Mouse (Mus musculus): Measurements from ENCODE around the gene Iffo2. TPM values are rescaled to one million over a fixed set of nuclear protein-coding genes. Genes with fewer than 3 reads are reported as not detected.

Iffo2 gene
- total and polyA plus RNA-seq, 3 experiments, result 0.38 to 3.0 (median 0.60) TPM

DNA sequence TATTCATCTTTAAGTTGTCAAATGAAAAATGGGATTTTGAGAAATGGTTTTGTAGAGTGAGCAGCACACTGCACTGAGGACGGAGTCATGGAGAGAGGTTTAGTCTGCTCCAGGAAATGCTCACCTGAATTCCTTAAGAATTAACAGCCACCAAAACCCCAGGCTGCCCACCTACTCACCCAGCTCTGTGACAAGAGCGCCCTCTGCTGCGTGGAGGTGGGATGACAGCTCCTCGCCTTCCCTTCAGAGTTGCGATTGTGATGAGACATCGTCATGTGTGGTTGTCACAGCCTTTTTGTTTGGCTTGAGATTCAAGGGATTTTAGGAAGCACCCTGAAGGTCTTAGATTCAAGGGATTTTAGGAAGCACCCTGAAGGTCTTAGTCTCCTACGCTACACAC, 106.0 kb downstream of the Iffo2 start:
- Histone ChIP-seq H3K9ac (ENCODE audit: insufficient read depth, low read depth) (no peak overlapping the region), H3K27ac (ENCODE audit: insufficient read depth, low read depth) (no peak overlapping the region), H3K27me3 (replicated peaks) (no peaks in the 10 kb centered on the region), H3K4me1 (ENCODE audit: control insufficient read depth in 1 of 2, insufficient read depth in 2 of 2) (peaks cover 19 to 24% of the 10 kb centered on the region in 2 experiments), H3K36me3 (replicated peaks in 1 of 2; ENCODE audit: control insufficient read depth in 1 of 2, insufficient read depth in 1 of 2, low read length in 1 of 2) (peaks cover 15 to 25% of the 10 kb centered on the region in 2 experiments), H3K4me2 (ENCODE audit: insufficient read depth, low read depth, poor library complexity, severe bottlenecking) (no peak overlapping the region), H3K79me2 (replicated peaks; ENCODE audit: control insufficient read depth, extremely low read depth, insufficient read depth, poor library complexity, severe bottlenecking) (no peaks in the 10 kb centered on the region), H3K9me3 (replicated peaks; ENCODE audit: low read length) (no peaks in the 10 kb centered on the region), H3K4me3 (replicated peaks in 1 of 3; ENCODE audit: low read depth in 2 of 3, low read length in 2 of 3, poor library complexity in 1 of 3) (no peak overlapping the region)
- dilution Hi-C loops (cut with MboI; ENCODE audit: extremely low pct_ligation_motif_present, extremely low pct_unique_long_range_greater_than_20kb, low sequenced_read_pairs), result no loop called here
- peak; percentile 34 for DNase-seq (ENCODE audit: extremely low read depth)
- TF ChIP-seq SMC3 (IDR thresholded peaks at IDR 0.05; ENCODE audit: low read depth, low read length) (peak; percentile 86), PAX5 (IDR thresholded peaks at IDR 0.05; ENCODE audit: low read length) (no peak), MYC (IDR thresholded peaks at IDR 0.05; ENCODE audit: low read depth, low read length) (no peak), JUN (IDR thresholded peaks at IDR 0.05; ENCODE audit: insufficient read depth, low read depth, low read length) (no peak), ETS1 (conservative IDR thresholded peaks at IDR 0.05; ENCODE audit: low read depth, low read length) (no peak), UBTF (IDR thresholded peaks at IDR 0.05; ENCODE audit: low read depth, low read length) (no peak), EP300 (IDR thresholded peaks at IDR 0.05; ENCODE audit: low read length) (no peak), MAZ (IDR thresholded peaks at IDR 0.05; ENCODE audit: low read depth, low read length) (0 out of 2 replicates have a peak, but pooled peaks have one; percentile 20), USF1 (IDR thresholded peaks at IDR 0.05; ENCODE audit: low read depth, low read length) (no peak), CTCF (conservative IDR thresholded peaks at IDR 0.05 in 1 of 2, IDR thresholded peaks at IDR 0.05 in 1 of 2; ENCODE audit: low read depth in 2 of 2, low read length in 2 of 2) (peak; percentile 92 to 97), ZC3H11A (IDR thresholded peaks at IDR 0.05; ENCODE audit: low read depth, low read length) (0 out of 2 replicates have a peak, but pooled peaks have one; percentile 16), BHLHE40 (IDR thresholded peaks at IDR 0.05; ENCODE audit: low read depth, low read length) (no peak), ZMIZ1 (IDR thresholded peaks at IDR 0.05; ENCODE audit: low read depth, low read length) (no peak), GABPA (IDR thresholded peaks at IDR 0.05; ENCODE audit: insufficient replicate concordance, low read depth, low read length) (no peak), TCF12 (IDR thresholded peaks at IDR 0.05; ENCODE audit: low read depth, low read length) (no peak), RAD21 (IDR thresholded peaks at IDR 0.05; ENCODE audit: low read depth, low read length) (peak; percentile 90), NELFE (IDR thresholded peaks at IDR 0.05; ENCODE audit: low read depth, low read length) (no peak), POLR2A (IDR thresholded peaks at IDR 0.05; ENCODE audit: low read depth, low read length) (no peak), MEF2A (IDR thresholded peaks at IDR 0.05; ENCODE audit: borderline replicate concordance, low read depth, low read length) (no peak), E2F4 (IDR thresholded peaks at IDR 0.05; ENCODE audit: insufficient replicate concordance, low read depth, low read length) (no peak)
- in situ Hi-C loops (cut with MboI; ENCODE audit: low pct_ligation_motif_present, low pct_unique_long_range_greater_than_20kb, low sequenced_read_pairs), result no loop called here

DNA sequence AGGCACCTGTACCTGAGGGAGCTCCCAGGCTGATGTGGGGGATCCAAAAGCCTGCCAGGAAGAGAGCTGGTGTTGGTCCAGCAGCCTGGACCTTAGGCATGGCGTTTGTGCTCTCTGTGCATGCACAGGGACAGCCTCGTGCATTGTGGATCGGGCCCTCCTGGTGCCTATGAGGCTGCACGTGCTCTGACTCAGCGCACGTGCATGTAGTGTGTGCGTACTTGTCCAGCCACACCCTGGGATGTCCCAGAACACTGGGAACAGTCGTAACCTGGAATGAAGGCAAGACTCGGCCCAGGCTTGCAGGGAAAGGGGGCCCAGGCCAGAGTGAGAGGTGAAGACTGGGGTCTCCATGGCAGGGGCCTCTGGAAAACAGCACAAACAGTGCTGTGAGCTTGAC, 107.5 kb downstream of the Iffo2 start:
- peaks cover 20 to 35% of the 10 kb centered on the region in 2 experiments for H3K36me3 ChIP-seq (replicated peaks in 1 of 2; ENCODE audit: control insufficient read depth in 1 of 2, insufficient read depth in 1 of 2, low read length in 1 of 2)
- H3K4me3 ChIP-seq (replicated peaks in 1 of 3; ENCODE audit: low read depth in 2 of 3, low read length in 2 of 3, poor library complexity in 1 of 3), result no peak overlapping the region
- dilution Hi-C loops (cut with MboI; ENCODE audit: extremely low pct_ligation_motif_present, extremely low pct_unique_long_range_greater_than_20kb, low sequenced_read_pairs) (no loop called here), in situ Hi-C loops (cut with MboI; ENCODE audit: low pct_ligation_motif_present, low pct_unique_long_range_greater_than_20kb, low sequenced_read_pairs) (no loop called here)
- no peak overlapping the region for H3K4me2 ChIP-seq (ENCODE audit: insufficient read depth, low read depth, poor library complexity, severe bottlenecking)
- no peak overlapping the region for H3K9ac ChIP-seq (ENCODE audit: insufficient read depth, low read depth)
- no peaks in the 10 kb centered on the region for H3K27me3 ChIP-seq (replicated peaks)
- H3K9me3 ChIP-seq (replicated peaks; ENCODE audit: low read length), result no peaks in the 10 kb centered on the region
- DNase-seq (ENCODE audit: extremely low read depth), result no peak
- no peak overlapping the region for H3K27ac ChIP-seq (ENCODE audit: insufficient read depth, low read depth)
- no peaks in the 10 kb centered on the region for H3K79me2 ChIP-seq (replicated peaks; ENCODE audit: control insufficient read depth, extremely low read depth, insufficient read depth, poor library complexity, severe bottlenecking)
- peaks cover 20 to 27% of the 10 kb centered on the region in 2 experiments for H3K4me1 ChIP-seq (ENCODE audit: control insufficient read depth in 1 of 2, insufficient read depth in 2 of 2)
- TF ChIP-seq MEF2A (IDR thresholded peaks at IDR 0.05; ENCODE audit: borderline replicate concordance, low read depth, low read length) (no peak), SMC3 (IDR thresholded peaks at IDR 0.05; ENCODE audit: low read depth, low read length) (no peak), NRF1 (IDR thresholded peaks at IDR 0.05; ENCODE audit: low read depth, low read length) (no peak), MXI1 (IDR thresholded peaks at IDR 0.05; ENCODE audit: low read depth, low read length) (no peak), ETS1 (conservative IDR thresholded peaks at IDR 0.05; ENCODE audit: low read depth, low read length) (no peak), IRF4 (IDR thresholded peaks at IDR 0.05; ENCODE audit: low read depth, low read length) (no peak), UBTF (IDR thresholded peaks at IDR 0.05; ENCODE audit: low read depth, low read length) (no peak), JUN (IDR thresholded peaks at IDR 0.05; ENCODE audit: insufficient read depth, low read depth, low read length) (no peak), POLR2A (IDR thresholded peaks at IDR 0.05; ENCODE audit: low read depth, low read length) (no peak), ZC3H11A (IDR thresholded peaks at IDR 0.05; ENCODE audit: low read depth, low read length) (no peak), BHLHE40 (IDR thresholded peaks at IDR 0.05; ENCODE audit: low read depth, low read length) (no peak), TBP (conservative IDR thresholded peaks at IDR 0.05; ENCODE audit: low read depth, low read length) (no peak), PAX5 (IDR thresholded peaks at IDR 0.05; ENCODE audit: low read length) (no peak), KAT2A (IDR thresholded peaks at IDR 0.05; ENCODE audit: insufficient replicate concordance, low read length) (no peak), ZNF384 (IDR thresholded peaks at IDR 0.05; ENCODE audit: low read depth, low read length) (no peak), HCFC1 (IDR thresholded peaks at IDR 0.05; ENCODE audit: low read depth, low read length) (no peak), CHD2 (IDR thresholded peaks at IDR 0.05; ENCODE audit: low read length) (no peak), CTCF (conservative IDR thresholded peaks at IDR 0.05 in 1 of 2, IDR thresholded peaks at IDR 0.05 in 1 of 2; ENCODE audit: low read depth in 2 of 2, low read length in 2 of 2) (no peak), MYC (IDR thresholded peaks at IDR 0.05; ENCODE audit: low read depth, low read length) (no peak), NELFE (IDR thresholded peaks at IDR 0.05; ENCODE audit: low read depth, low read length) (no peak)
